Mouse (Mus musculus): ENCODE data around the gene Inpp5a. TPM values are rescaled to one million over a fixed set of nuclear protein-coding genes. Genes with fewer than 3 reads are reported as not detected.

Inpp5a gene
- 10.0 and 11.7 TPM in 2 replicates for polyA plus RNA-seq (2015; fragmentation: Nextera tagmentation; extraction: Ambion mirVana)

DNA sequence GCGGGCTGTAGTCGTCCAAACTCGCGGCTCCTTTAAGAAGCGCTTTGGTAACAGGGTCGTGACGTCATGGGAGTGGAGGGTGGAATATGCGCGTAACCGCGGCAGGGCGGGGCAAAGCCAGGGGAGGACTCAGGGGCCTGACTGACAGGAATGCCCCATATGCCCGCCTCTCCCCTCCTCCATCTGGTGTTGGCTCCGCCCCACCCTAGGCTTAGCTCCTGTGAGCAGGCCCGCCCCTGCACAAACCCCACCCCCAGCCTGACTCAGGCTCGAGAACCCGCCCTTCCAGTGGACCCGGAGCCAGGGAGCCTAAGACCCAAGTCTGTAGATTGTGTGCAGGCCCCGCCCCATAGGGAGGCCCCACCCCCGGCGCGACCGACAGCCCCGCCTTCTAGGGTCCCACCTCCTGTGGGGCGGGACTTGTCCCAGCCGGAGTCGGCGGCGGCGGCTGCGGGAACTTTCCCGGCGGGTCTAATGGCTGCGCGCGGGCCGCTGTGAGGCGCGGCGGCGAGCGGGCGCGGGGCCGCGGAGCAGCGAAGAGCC, at the start of gene Inpp5a:
Inpp5a (plus strand) TSS at position 440 of the 543 bp plus-strand sequence.
- peak; percentile 100 for DNase-seq (ENCODE audit: low spot score)

DNA sequence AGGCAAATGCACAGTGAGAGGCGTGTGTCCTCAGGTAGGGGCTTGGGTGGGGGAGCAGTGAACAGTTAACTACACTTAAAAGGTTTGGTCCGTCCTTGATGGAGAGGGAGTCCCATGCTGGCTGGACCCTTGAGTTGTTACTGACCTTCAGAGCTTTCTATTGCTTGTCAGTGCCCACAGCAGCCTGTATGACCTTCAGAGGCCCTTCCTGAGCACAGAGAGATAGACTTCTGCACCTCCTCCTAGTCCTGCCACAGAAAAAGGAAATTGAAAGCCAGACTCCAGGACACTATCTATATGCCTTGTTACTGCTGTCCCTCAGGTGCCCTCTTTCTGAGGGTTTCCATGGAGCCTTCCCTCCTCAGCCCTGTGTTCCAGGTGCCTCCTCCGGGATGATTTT, 49.7 kb upstream of the Inpp5a start:
- DNase-seq (ENCODE audit: low spot score) = no peak

DNA sequence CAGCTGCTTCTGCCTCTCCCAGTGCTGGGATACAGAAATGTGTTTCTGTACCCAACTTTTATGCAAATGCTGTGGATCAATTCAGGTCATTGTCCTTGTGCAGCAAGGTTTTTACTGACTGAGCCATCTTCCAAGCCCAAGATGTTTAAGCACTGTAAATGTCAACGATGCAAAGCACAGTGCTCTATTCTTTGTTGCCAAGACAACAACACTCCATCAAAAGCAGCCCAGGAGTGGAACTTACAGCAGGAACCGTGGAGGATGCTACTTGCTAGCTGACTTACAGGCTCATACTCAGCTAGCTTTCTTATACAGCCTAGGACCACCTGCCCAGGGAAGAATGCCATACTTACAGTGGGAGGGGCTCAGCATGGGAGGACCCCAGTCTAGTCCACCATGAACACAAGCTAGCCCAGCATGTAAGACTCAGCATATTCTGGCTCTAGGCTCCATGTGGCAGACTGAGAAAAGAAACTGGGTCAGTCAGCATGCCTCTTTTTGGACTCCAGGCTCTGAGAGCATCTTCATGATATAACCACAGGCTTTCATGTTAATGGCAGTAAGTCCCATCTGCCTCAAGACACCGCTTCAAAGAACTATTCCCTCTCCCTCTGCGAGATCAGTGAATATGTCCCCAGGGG, 47.8 kb upstream of the Inpp5a start:
- DNase-seq (ENCODE audit: low spot score) = no peak

DNA sequence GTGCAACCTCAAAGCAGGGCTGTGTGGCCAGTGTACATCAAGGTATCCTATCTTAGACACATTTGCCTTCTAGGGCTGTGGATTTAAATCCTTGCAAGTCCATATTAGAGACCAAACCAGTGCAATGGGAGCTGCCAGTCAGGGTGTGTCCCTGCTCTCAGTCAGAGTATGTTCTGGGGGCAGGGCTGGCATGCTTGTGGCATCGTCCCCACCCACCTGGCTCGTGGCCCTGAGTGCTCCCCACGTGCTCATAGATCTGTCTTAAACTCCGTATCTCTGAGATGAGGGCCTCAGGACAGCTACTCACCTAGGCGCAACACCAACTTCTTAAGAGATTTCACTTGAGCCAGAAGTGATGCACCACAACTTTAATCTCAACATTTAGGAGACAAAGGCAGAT, 46.1 kb upstream of the Inpp5a start:
- no peak for DNase-seq (ENCODE audit: low spot score)

DNA sequence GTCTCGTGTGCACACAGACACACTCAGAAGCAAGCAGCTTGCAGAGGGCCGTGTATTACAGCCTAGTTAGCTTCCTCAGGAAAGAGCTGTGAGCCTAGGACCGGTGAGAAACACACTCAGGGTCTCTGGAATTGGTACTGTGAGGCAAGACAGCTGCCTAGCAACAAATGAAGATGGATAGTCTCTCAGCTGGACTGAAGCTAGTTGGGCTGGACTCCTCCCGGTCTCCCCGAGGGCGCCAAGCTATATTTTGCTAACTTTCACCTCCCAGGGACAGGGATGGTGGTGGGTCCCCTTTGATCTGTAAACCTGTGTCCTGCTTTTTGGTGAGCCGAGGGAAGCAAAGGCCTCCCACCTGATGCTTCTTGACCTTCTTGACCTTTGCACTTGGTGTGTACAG, 41.9 kb upstream of the Inpp5a start:
- no peak for DNase-seq (ENCODE audit: low spot score)

DNA sequence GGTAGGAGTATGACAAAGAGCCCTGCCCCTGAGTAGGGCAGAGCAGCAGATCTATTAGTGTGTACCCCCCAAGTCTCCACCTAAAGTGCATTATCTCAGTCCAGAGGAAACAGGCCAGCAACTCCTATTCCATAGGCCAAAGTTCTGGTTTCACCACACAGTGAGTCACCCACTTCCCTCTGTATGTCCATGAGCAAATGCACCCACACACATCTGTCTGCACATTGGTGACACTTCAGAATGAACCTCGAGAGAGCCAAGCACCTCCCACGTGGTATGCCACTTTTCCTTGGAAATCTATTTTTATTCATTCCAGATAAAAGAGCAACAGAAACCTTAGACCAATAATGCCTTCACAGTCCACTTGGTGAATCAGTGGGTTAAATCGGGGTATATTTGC, 38.3 kb upstream of the Inpp5a start:
- no peak for DNase-seq (ENCODE audit: low spot score)

DNA sequence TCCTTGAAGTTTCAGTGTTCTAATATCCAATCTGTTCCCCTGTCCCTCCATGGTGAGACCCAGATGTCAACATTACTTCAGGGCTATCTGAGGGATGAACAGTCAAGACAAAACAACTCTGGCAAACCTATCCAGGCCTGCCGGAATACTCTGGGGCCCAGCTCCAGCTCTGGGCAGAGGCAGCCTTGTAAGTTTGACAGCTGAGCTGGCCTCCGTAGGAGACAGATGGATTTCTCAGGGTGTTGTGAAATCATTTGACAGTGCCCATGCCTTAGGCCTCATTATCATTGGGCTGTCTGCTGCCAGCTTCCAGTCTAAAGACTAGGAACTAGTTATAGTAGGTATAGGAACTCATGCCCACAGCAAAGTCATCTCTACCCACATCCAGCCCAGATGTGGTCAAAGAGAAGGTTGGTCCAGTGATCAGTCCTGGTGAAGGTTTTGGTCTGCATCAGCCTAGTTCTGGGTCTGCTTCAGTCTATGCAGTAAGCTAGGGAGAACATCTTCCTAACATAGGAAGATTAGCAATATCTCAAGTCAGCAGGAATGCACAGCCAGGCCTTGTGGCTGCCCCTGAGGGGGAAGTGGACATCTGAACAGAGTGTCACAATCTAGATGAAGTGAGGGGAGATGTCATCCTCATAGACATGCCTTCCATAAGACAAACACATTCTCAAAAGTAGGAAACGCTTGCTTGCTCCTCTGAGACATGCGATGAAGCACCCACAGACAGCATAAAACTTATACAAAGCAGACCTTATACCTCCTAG, 34.4 kb upstream of the Inpp5a start:
- no peak for DNase-seq (ENCODE audit: low spot score)

DNA sequence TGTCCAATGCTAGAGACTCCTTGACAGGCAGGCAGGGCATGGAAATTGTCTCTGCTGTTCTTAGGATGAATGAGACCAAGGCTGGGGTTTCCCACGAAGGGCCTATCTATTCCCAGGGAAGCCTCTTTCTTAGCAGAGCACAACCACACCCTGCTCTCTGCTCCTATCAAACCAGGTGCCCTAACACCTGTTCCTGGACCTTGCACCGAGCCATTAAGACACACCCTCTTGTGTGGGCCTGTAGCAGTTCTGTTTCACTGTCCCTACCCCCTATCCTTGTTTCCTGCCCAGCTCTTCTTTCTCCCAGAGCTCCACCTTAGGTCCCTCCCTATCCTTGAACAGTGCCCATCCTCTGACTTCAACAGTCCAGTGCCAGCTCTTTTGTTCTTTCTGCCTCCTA, 31.9 kb upstream of the Inpp5a start:
- no peak for DNase-seq (ENCODE audit: low spot score)

DNA sequence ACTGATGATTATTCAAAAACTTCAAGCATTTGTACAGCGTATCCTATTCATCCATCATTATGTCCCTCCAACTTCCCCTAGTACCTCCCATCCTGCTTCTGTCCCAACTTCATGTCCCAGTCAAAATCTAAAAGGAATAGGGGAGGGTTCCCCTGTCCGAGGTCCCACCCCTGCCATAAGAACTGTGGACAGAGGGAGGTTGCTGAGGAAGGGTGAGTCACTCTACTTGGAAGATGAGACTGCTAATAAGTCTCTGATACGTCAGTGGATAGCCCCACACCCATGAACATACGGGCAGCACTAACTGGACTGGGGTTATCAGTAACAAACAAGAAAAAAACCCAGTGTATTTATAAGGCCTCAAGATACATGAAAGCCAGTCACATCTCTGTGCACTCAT, 29.0 kb upstream of the Inpp5a start:
- no peak for DNase-seq (ENCODE audit: low spot score)

DNA sequence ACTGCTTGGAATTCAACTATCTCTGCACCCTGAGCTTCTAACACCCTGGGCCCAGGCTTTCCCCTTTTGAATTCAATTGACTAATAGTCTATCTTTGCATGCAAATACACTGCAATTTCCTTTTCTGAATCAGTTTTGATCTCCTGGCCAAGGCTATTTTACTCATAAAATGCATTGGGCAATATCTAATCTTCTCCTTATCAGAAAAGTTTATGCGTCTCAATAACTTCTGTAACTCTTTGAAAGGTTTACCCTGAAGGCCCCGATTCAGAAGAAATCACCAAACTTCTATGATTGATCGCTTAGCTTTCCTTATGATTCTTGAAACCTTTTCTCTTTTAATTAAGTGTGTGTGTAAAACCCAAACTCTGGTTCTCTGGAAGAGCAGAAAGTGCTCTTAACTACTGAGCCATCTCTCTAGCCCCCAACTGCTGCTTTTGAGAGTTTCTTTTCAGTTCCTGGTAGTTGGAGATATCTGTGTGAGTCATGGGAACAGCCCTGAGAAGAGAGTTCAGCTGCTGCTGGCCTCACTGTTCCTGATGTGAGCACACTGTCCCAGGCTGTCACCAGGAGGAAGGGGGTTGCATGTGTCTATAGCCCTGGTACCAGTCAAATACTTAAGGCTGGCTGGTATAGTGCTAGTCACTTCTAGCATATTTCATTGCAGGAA, 27.9 kb upstream of the Inpp5a start:
- no peak for DNase-seq (ENCODE audit: low spot score)

DNA sequence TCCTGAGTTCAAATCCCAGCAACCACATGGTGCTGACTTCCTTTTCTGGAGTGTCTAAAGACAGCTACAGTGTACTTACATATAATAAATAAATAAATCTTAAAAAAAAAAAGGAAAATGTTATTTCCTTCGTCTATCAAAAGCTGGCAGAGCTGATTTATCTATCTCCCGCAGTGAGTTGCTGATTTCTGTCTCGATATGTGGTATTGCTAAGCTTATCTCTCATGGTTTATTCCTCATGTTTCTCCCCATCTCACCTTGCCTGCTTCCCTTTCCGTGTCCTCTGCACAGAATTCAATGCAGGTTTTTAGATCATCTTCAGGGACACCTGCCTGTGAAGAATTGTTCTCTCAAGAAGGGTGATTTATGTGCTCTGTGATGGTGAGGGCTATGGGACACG, 27.1 kb upstream of the Inpp5a start:
- DNase-seq (ENCODE audit: low spot score) = no peak

DNA sequence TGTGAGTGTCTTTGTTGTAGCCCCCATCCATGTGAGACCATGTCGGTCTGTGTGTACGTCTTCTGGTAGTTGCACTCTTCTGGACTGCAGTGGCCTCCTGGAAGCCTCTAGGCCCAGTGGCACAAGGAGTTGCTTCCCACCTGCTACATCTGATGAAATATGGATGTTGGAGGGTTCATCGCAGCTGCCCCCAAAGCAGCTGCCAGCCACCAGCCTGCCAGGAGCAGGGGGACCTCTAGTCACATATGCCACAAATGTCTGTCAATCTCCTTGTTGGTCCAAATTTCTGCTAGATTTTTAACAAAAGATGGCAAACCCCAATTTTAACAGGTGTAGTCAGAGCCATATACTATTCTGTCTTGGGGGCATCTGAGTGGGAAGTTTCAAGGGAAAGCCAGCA, 26.4 kb upstream of the Inpp5a start:
- DNase-seq (ENCODE audit: low spot score) = no peak

DNA sequence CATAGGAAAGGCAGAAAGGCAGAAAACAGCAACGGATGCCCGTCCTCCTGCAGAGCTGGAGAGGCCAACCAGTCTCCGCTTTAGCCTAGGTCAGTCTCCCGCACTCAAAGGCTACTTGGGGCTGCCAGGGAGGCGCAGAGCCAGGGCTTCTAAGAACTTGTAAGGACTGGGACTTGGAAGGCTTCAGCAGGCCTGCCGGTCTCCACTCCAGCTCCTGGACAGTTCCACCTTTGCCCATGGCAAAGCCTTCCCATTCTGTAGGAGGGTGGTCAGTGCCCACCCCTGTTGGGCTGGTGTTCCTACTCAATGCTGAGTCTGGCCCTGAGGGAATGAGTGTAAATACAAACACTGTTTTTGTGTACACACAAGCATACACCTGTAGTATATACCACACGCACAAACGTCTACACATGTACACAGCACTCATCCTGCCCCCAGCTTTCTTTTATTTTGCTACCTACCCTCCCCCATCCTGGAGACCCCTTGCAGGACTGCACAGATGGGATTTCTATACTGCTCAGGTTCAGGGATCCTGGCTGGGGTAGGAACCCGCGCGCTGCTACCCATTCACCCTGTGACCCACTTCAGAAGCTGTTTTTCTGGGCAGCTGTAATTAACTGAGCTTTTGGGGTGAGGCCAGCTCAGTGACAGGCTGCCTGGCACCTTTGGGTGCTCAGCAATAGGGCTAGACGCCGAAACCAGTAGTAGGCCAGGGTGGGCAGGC, 25.5 kb upstream of the Inpp5a start:
- DNase-seq (ENCODE audit: low spot score) = no peak

DNA sequence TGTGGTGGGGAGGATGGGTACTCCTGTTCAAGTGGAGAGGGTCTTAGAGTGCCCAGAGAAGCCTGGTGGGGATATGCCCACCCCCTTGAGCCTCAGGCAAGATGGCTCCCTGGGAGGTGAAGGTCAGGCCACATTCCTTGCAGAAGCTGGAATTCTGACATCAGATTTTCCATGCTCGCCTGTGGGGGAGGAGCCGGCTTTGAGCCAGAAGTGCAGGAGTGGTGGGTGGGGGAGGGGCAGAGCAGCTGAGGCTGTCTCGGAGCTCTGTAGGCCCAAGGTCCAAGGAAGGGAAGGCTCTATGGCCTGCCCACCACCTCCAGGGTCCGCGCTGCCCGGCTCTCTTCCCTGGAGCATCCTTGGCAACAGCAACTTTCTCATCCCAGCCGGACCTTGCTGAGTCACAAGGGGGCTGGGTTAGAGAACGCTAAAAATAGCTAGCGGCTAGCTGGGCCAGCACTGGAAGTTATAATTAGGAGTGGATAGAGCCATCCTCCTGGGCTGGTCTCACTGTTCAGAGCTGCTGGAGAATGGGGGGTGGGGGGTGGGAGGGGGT, 24.8 kb upstream of the Inpp5a start:
- no peak for DNase-seq (ENCODE audit: low spot score)

DNA sequence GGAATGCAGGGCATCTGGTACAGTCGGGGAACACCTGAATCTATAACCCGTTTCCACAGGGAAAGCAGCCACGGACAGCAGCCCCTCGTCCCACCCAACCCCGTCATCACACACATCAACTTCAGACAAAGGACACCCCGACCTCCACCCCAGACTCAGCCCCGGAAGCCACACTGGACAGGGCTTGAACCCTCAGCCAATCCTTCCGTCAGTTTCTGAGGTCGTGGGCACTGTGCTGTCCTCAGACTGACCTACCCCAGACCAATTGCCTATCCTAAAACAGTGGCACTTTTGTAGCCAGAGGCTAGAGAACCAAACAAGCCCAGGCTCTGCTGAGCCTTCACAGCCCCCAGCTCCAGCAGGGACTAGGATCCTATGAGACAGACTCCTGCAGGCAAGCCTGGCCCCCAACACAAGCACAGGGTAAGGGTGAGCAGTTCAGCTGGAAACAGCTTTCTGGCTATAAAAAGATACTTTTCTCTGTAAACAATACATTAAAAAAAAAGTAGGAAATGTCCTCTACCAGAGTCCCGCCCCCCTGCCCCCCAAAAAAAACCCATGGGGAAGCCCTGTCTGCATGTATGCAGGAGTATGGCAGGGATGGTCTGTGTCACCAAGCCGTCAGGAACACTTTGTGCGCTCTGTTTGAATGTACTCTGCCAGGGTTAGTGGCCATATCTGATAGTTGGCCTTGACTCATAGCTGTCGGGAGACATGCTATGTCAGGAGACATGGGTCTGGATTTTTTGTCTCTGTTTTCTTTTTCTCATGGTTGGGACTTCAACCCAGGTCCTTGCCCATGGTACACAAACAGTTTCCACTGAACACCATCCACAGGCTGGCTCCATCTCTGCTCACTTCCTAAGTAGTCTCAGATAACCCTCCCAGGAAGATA, 23.7 kb upstream of the Inpp5a start:
- no peak for DNase-seq (ENCODE audit: low spot score)

DNA sequence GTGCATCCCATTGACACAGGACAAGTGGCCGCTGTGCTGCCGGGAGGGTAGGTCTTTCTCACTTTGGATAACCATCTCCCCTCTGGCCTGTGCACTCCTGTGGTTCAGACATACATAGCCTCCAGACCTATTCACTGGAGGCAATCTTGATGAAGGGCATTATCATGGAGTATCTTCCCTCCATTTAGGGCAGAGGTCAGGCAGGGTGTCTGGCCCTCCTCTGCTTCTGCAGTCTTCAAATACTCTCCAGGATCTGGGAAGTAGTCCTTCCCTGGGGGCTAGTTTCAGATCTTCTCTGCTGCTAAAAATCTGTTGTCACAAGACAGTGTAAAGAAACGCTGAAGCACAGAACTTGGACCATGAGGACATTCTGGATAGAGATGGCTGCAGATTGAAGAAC, 22.8 kb upstream of the Inpp5a start:
- no peak for DNase-seq (ENCODE audit: low spot score)

DNA sequence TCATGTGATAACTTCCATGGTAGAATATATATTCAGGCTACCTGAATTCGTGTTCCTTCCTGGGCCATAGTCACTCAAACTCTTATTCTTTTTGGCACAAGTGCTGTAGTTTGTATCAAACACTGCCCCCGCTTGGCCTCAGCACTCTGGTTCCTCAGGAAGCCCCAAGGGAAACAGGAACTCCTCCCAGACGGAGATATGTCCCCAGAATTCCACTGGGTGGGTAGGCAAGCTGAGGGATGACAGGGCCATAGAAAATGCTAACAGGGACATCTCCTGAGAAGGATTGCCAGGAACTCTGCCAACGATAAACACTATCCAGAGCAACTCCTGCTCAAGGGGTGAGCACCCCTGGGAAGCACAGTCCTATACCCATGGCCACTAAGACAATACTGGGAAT, 22.4 kb upstream of the Inpp5a start:
- DNase-seq (ENCODE audit: low spot score) = no peak

DNA sequence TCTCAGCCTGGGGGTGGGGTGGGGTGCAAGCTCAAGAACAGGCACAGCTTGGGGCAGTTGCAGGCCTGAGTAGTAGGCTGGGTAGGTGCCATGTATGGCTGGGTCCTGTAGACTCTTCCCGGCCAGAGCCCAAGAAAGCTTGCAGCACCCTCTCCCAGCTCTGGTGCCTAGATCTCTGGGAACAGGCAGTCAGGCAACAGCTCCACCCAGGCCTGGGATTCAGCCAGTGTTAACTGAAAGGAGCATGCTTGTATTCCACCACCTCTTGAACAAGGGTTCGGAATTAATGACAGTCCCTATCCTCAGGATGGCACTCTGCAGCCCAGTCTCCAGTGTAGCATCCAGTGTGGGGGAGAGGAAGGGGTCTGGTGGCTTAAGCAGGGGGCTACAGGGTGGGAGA, 20.7 kb upstream of the Inpp5a start:
- no peak for DNase-seq (ENCODE audit: low spot score)

DNA sequence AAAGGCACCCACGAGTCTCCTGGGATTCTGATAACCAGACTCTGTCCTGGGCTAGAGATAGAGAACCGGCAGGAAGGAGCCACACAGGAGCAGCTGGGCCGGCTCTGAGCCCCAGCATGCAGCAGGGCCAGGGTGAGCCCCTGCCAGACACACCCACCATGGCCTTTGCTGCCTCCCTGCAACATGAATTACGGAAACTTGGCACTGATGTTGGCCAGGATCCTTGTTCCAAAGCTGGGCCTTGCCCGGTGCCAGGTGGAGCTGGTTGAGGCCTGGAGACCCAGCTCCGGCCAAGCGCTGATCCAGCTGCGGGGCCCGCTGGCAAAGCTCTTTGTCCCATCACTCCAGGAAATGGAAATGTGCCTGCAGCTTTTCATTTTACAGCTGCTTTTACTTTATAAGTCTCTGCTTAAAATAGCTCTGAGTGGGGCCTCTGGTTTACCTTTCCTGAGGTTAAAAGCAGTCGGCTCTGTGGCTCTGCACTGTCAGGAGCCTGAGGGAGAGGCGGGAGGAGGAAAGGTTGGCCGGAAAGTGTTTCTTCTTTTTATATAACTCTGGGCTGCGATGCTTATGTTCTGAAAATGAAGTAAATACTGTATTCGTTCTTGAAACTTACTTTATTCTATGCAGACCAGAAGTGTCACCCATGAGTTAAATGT, 20.1 kb upstream of the Inpp5a start:
- DNase-seq (ENCODE audit: low spot score) = peak; percentile 44

Data from thymus, postnatal 0 days (tissue).